Mouse (Mus musculus) left cerebral cortex, adult 11 months (tissue): Measurements from ENCODE around the gene Rcn3.
"Not testable (repeated sequence)": the region's sequence is repeated elsewhere in the genome, so short reads cannot be mapped to it uniquely, and the experiment has no call there.

Experiments
- DNase-seq: peaks from one replicate; pipeline ENCODE4 v3.0.0; 2022; ENCODE audit warnings: low spot score

The Rcn3 gene

GRCm38 (mm10) chr7:45098541-45099240 is 6.7 kb upstream of the Rcn3 start:
- no peak for DNase-seq

DNA sequence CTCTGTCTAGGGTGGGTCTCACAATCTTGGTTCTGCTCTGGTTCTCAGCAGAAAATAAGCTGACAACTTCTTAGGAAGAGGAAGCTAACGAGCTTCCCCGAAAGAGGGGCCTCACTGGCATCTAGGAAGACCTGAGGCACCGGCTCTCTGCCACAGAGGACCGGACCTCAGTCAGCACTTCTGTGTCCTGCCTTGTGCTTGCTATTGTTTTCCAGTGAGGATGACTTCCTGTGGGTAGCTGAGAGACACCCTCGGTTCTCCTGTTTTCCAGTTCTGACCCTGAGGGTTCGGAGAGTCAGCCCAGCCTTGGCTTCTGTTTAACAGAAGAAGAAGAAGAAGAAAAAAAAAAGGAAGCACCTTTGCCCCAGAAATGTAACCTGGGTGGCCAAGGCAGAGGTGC is 5.5 kb upstream of the Rcn3 start:
- DNase-seq: no peak

DNA sequence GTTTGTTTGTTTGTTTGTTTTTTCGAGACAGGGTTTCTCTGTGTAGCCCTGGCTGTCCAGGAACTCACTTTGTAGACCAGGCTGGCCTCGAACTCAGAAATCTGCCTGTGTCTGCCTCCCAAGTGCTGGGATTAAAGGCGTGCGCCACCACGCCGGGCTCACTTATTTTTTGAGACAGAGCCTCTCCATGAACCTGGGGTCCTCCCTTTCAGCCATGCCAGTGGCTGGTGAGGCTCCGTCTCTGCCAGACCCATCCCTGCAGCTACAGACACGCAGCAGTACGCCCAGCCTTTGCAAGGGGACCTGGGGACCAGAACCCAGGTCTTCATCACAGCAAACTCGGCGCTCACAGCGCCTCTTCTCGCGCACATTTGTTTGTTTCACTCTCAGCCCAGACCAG is 3.9 kb upstream of the Rcn3 start:
- not testable (repeated sequence) for DNase-seq

DNA sequence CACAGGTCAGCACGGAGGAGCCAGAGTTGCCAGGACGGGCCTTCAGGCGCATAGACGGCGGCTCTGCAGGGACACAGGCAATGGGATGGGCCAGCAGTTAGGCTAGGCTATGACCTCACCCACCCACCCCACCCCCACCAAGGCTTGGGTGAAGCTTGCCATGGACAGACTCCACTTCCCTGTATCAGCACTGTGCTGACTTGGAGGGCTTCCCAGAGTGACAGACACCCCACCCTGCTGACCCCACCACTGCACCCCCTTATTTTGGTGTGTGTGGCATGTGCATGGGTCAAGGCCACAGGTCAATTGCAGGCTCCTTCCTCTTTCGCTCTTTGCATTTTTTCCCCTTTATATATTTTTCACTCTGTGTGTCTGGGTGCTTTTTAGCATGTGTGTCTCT is 3.3 kb upstream of the Rcn3 start:
- DNase-seq: no peak

GRCm38 (mm10) chr7:45094121-45094520 is 2.1 kb upstream of the Rcn3 start:
- no peak for DNase-seq

GRCm38 (mm10) chr7:45093516-45093905 is 1.5 kb upstream of the Rcn3 start:
- no peak for DNase-seq

DNA sequence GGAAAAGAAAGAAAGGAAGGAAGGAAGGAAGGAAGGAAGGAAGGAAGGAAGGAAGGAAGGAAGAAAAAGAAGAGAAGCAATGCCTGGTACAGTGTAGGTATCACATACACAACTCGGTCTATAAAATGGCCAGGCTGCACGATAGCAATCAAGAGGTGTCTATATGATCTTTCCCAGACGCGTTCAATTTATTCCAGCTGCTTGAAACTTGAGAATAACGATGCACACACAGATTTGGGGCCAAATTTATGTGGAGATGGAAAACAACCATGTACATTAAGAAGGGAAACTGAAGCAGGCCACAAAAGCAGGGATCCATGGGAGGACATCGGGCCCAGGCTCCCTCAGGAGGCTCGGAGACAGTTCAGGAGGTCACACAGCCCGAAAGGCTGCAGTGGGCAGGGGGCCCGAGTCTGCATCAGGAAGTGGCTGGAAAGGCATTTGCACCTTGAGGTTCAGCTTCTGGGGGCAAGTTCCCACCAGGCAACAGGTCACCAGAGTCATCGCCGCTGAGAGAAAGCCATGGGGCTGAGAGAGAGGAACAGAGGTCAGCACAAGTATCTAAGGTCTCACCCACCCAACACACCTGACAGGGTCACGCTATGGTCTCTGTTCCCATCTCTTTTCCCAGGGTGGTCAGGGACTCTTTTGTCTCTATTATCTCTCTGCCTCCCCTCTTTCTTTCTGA is 951 bp upstream of the Rcn3 start:
- no peak for DNase-seq

DNA sequence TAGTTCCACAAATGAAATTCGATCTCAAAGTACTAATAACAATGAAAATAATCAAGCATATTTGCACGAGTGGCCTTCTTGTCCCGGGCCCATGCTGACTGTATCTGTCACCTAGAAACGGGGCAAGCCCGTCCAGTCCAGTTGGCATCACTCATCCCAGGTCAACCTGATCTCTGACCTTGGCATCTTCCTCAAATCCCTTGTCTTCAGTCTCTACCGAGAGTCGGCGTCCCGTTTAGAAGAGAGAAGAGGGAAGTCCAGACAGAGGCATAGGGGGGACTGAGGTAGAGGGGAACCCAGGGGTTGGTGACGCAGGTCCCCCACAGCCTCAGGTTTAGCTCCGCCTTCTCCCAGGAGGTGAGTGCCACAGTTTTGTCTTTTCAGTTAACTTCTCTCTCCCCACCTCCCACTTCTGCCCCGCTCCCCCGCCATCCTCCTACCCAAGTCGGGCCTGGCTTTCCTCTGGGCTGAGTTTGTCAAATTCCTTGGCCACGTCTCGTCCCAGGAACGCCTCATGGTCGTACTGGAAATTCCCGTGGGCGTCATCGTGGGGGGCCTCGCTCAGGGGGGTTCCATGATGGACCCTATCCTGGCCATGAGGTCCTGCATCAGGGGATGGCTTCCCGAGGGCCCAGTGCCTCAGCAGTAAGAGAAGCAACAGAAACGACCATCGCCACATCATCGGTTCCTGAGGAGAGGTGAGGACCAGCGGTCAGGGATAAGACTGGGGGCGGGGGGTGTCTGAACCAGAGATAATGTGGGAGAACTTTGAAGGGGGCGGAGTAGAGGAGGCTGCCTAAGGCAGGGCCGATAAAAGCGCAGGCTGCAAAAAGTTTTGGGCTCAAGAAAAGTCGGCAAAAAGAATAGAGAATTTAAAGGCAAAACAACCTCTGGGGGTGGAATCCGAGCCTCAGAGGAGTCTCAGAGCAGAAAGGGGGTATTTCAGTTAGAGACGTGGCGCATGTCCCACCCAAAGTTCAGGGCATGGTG is 725 bp downstream of the Rcn3 start:
- no peak for DNase-seq

- DNase-seq: no peak
Measured at GRCm38 (mm10) chr7:45090251-45090977, 1.6 kb downstream of the Rcn3 start.

DNA sequence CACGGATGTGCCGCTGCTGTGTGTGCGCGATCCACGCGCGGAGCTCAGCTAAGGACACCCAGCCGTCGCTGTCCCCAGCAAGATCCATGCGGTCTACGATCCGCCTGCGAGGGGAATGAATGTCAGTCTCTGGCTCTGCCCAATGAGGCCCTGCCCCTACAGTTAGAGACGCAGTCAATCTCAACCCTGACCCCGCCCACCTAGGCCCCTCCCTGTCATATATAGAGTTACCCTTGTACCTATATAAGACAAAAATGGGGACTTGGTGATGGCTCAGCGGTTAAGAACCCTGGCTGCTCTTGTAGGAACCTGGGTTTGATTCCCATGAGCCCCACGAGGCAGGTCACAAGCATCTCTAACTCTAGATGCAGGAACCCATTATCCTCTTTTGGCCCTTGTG is 3.4 kb downstream of the Rcn3 start:
- no peak for DNase-seq

DNA sequence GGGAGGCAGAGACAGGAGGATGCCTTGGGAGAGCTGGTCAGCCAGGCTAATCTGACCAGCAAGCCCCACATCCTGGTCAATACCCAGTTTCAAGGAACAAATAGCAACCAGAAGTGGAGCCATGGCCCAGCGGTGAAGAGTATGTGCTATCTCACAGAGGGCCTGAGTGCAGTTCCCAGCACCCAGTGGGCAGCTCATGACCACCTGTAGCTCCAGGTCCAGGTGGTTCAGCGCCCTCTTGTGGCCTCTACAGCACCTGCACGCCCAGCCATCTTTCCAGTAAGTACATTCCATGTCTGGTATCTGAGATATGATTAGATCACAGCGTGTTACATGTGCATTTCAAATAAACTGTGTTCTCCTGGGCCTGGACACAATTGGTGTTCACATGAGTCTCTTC is 5.9 kb downstream of the Rcn3 start:
- DNase-seq: no peak

DNA sequence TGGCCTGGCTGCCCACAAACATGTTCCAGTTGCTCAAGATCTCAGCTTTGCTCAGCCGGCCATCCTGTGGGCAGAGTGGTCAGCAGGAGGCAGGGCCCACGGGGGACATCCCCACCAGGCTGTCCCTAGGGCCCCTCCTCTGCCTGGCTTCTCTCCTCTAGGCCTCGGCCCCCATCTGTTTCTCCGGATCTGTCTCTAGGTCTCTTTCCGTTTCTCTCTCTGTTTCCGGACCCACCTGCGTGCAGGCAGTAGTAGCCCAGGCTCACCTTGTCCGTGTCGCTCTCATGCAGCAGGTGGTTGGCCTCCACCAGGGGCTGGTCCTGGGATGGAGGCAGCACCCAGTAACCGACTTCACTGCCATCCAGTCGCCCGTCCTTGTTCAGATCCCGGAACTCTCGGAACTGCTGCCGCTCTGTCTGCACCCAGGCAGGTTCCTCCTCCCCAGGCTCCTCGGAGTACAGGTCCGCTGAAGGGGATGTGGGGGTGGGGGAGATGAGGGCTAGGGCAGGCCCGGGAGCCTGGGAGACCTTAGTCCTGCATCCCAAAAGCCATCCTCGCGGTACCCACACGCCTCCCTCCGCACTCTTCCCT is 8.6 kb downstream of the Rcn3 start:
- no peak for DNase-seq

DNA sequence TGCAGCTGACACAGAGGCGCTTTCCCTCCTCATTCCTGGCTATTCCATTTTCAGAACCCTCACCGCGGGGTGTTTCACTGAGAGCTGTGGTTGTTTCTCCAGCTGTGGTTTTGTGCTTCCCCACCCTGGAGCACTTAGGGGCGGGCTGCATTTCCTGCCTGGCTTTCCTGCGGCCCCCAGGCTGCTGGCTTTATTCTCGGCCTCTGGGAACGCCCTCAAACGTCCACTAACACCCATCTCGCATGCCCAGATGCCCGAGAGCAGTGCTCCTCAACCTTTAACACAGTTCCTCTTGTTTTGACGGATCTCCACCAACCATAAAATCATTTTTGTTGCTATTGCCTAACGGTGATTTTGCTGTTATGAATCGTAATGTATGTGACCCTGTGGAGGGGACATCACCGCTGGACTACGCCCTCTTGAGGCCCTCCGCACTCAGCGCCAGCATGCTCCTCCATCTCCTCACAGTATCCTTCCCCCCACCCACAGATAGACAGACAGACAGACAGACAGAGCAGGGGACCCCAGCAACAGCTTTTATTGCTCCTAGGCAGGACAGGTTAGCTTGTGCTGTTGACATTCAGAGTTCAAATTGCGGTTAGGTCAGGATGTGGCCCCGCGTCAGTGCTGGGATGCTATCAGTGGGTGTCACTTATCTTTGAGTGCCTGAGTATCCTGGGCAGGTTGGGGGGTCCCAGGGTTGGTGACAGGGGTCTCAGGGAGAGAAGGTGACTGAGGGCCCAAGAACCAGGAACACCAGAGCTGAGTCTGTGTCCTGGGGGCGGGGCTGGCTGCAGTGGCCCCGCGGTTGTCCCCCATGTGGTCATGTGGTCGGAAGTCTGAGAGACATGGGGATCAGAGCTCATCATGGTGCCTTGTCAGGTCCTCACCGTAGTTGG is 9.4 kb downstream of the Rcn3 start:
- DNase-seq: no peak

- no peak for DNase-seq
Measured at GRCm38 (mm10) chr7:45081016-45081415, 11.0 kb downstream of the Rcn3 start.

DNA sequence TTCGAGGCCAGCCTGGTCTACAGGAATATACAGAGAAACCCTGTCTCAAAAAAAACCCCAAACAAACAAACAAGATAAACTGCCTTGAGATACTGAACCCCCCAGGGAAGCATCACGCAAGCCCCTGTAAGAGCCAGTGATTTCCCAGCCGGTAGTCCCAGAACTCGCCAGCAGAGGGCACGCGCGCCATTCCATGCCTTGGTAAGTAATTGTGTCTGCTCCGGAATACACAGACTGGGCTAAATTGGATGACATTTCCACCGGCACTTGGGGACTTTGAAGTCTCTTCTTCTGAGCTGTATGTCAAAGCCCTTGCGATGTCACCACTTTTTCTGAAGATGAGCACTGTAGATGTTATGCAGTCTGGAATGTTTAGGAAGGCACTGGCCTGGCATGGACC is 12.2 kb downstream of the Rcn3 start:
- peak; percentile 76 for DNase-seq

- DNase-seq: no peak
Measured at GRCm38 (mm10) chr7:45078513-45078912, 13.5 kb downstream of the Rcn3 start.

DNA sequence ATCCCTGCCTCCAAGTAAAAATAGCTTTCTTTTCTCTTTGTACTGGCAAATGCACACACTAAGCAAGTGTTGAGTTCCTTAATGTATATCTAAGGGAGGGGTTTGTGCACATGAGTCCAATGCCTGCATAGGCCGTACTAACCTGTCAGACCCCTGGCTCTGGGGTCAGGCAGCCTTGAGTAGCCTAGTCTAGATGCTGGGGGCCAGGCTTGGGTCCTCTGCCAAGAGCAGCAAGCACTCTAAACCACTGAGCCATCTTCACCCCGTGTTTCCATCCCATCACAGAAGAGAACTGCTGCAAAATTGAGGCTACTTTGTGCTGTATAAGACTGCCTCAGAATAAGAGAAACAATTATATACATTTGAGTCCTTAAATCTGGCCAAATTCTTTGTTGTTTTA is 14.2 kb downstream of the Rcn3 start:
- DNase-seq: no peak

DNA sequence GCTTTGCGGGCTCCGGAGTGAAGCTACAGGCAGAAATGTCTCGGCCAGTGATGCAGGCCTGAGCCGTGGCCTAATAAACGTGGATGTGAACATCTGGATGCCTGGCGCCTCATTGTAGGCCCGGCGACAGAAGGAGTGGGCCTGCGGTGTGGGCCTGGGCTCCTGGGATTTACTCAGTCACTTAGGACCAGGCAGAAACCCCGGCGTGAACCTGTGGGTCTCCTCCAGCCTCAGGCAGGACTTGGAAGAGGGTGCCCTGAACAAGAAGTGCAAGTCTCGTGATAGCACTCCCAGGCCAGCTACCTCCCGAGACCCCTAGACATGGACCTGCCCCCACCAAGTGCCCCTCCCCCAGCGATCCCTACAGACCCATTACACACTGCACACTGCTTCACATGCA is 14.7 kb downstream of the Rcn3 start:
- no peak for DNase-seq

- no peak for DNase-seq
Measured at GRCm38 (mm10) chr7:45076501-45076900, 15.5 kb downstream of the Rcn3 start.

DNA sequence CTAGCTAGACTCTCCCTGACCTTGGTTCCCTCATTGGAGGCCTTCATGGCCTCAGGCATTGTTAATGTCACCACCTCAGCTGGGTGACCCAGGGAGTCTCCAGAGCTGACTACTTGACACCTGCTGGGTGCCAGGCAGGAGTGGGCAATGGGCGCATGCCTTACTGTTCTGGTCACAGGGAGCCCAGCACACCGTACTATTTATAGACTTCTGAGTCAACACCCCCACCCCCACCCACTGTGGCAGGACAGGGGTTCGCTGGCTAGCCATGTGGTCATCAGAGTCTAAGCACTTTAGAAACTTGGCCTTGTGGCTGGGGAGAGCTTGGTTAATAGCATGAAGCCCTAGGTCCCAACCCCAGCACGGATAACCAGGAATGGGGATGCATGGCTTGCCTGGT is 16.6 kb downstream of the Rcn3 start:
- no peak for DNase-seq

DNA sequence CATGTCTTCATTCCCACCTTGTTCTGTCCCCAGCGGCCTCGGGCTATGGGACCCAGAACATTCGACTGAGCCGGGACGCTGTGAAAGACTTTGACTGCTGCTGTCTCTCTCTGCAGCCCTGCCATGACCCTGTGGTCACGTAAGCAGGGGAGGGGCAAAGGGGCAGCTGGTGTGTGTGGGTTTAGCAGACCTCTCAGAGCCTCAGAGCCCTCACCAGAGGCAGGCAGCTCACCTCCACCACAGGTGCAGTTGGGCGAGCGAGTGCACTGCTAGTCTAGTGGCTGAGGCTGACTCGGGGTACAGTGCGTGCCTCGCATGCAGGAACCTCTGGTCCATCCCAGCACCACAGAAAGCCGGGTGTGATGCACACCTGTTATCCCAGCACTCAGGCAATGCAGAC is 18.1 kb downstream of the Rcn3 start:
- no peak for DNase-seq
